Mouse (Mus musculus) heart, embryonic 14.5 days (tissue): ENCODE data around the gene Tagap. TPM values are rescaled to one million over a fixed set of nuclear protein-coding genes. Genes with fewer than 3 reads are reported as not detected.

Source experiments
- ATAC-seq: fragments of 200-750 bp; cut with Nextera tagmentation; 2 replicates; pipeline ENCODE4 v1.8.0; 2017; ENCODE audit warnings: low read depth, moderate TSS enrichment; ENCODE audit not compliant: insufficient number of reproducible peaks, insufficient read depth, low FRiP score
- H3K27ac ChIP-seq, 2 experiments: fragments of 200-500 bp in 1 of 2; fragments of 300-500 bp in 1 of 2; sonication (generic) in 1 of 2; replicated peaks in 1 of 2; 2 replicates each; pipeline ENCODE4 v1.5.1; 2012 to 2014; ENCODE audit warnings: low read depth in 2 of 2, low read length in 2 of 2, control low read depth in 1 of 2, mild to moderate bottlenecking in 1 of 2, mixed read lengths in 1 of 2; ENCODE audit not compliant: control insufficient read depth in 1 of 2, insufficient read depth in 1 of 2
- H3K27me3 ChIP-seq: fragments of 300-500 bp; sonication (generic); 2 replicates; pipeline ENCODE4 v1.6.1; 2014; ENCODE audit warnings: mild to moderate bottlenecking, low read length, control low read depth; ENCODE audit not compliant: control insufficient read depth, insufficient read depth
- H3K36me3 ChIP-seq: fragments of 300-500 bp; sonication (generic); 2 replicates; pipeline ENCODE4 v1.6.1; 2014; ENCODE audit warnings: mild to moderate bottlenecking, control low read depth, low read length, mixed read lengths; ENCODE audit not compliant: control insufficient read depth, insufficient read depth
- H3K4me1 ChIP-seq, 2 experiments: fragments of 200-500 bp in 1 of 2; fragments of 300-500 bp in 1 of 2; sonication (generic) in 1 of 2; 2 replicates each; pipeline ENCODE4 v1.6.1; 2012 to 2014; ENCODE audit warnings: low read length in 2 of 2, control low read depth in 1 of 2, mixed read lengths in 1 of 2; ENCODE audit not compliant: control insufficient read depth in 2 of 2, insufficient read depth in 2 of 2
- H3K4me2 ChIP-seq: fragments of 300-500 bp; sonication (generic); 2 replicates; pipeline ENCODE4 v1.6.1; 2014; ENCODE audit warnings: mild to moderate bottlenecking, low read length
- H3K4me3 ChIP-seq, 2 experiments: fragments of 200-500 bp in 1 of 2; fragments of 300-500 bp in 1 of 2; sonication (generic) in 1 of 2; 2 replicates each; pipeline ENCODE4 v1.5.1; 2012 to 2014; ENCODE audit warnings: low read length in 2 of 2, mild to moderate bottlenecking in 2 of 2, control low read depth in 1 of 2, low read depth in 1 of 2, moderate library complexity in 1 of 2; ENCODE audit not compliant: control insufficient read depth in 1 of 2, insufficient read depth in 1 of 2
- H3K9ac ChIP-seq: fragments of 300-500 bp; sonication (generic); 2 replicates; pipeline ENCODE4 v1.6.1; 2014; ENCODE audit warnings: mild to moderate bottlenecking, low read length
- H3K9me3 ChIP-seq: fragments of 300-500 bp; sonication (generic); 2 replicates; pipeline ENCODE4 v1.6.1; 2016; ENCODE audit warnings: low read length, control low read depth; ENCODE audit not compliant: control insufficient read depth
- WGBS: fragments of 180-500 bp; shearing (Covaris S2); extraction: QIAGEN DNeasy Blood & Tissue Kit; methylation state at CpG from one replicate; pipeline ENCODE4 v1.1.7; 2014; 5-methylcytosine and 5-hydroxymethylcytosine counted together
- polyA plus RNA-seq: library from polyadenylated mRNA; unstranded; fragments of >200 nt; fragmentation: Nextera tagmentation; extraction: Ambion mirVana; gene quantifications from 2 replicates; pipeline ENCODE4 v1.2.1, GENCODE M21; 2014

The Tagap gene
- 0.22 and 0.54 TPM in 2 replicates for polyA plus RNA-seq

DNA sequence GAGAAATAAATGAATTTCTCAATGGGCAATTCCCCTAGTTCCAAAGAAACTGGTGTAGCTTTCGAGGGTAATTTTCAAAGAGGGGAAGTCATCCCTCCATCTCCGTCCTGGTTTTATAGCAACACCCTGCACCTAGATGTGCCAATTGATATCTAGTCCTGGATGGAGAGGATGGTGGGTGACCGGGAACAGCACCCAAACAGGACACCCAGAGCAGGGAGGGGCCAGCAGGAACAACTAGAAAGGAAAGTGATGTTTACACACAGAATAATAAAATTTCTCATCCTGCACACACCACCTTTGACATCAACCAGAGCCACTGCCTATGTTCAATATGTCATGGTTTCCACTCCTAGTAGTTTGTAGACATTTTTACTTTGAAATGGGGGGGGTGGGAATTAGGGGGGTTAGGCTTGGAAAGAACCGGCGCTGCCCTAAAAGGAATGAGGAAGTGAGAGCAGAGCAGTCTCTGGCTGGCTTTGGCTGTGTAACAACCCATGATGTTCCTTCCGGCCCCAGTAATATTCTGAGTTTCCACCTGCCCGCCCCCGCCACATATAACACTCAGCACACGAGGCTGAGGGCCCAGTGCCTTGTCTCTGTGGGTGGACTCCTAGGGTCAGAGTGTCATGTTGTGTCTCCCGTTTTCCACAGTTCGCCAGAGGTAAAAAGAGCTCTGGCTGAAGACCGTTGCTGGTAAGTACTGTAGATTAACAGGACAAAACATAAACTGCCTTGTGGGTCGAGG, at the start of gene Tagap:
Tagap (plus strand) TSS at position 588 of the 748 bp plus-strand sequence.
- Histone ChIP-seq H3K4me1 (peaks cover 4 to 6% of the 10 kb centered on the region in 2 experiments; a peak in 1 of 4 replicates), H3K36me3 (no peaks in the 10 kb centered on the region), H3K27me3 (no peaks in the 10 kb centered on the region), H3K9ac (no peak within 1 kb of the TSS), H3K9me3 (no peaks in the 10 kb centered on the region), H3K4me2 (no peak within 1 kb of the TSS), H3K4me3 (no peak within 1 kb of the TSS), H3K27ac (no peak within 1 kb of the TSS)
- 58% methylated on average over 13 of the region's 13 CpGs for WGBS
- no peak for ATAC-seq

DNA sequence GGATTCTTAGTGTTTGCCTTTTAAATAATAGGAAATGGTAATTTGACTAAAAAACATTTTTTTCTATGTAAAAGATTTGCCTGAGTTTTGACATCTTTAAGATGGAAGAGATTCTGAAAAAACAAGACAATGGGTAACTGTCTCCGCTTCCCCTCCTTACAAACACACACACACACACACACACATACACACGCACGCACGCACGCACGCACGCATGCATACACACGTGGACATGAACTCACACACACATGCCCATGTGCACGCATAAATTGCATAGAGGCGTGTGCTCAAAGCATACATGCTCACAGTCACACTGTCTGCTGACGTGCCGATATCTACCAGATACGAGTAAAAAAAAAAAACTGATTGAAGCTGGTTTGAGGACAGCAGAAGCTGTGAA, 49.3 kb upstream of the Tagap start:
- Histone ChIP-seq H3K4me3 (no peak overlapping the region), H3K4me1 (peaks cover 0 to 2% of the 10 kb centered on the region in 2 experiments; a peak in 2 of 4 replicates), H3K9ac (no peak overlapping the region), H3K4me2 (no peak overlapping the region), H3K27ac (no peak overlapping the region), H3K9me3 (no peaks in the 10 kb centered on the region), H3K36me3 (no peaks in the 10 kb centered on the region), H3K27me3 (no peaks in the 10 kb centered on the region)
- 89% methylated on average over 13 of the region's 13 CpGs for WGBS
- ATAC-seq: no peak

- H3K9ac ChIP-seq: no peak overlapping the region
- no peaks in the 10 kb centered on the region; a peak in 2 of 4 replicates for H3K4me1 ChIP-seq
- H3K9me3 ChIP-seq: no peaks in the 10 kb centered on the region
- no peak overlapping the region for H3K4me3 ChIP-seq
- 57% methylated on average over 7 of the region's 7 CpGs for WGBS
- no peak overlapping the region for H3K27ac ChIP-seq
- H3K4me2 ChIP-seq: no peak overlapping the region
- no peak for ATAC-seq
- H3K36me3 ChIP-seq: no peaks in the 10 kb centered on the region
- H3K27me3 ChIP-seq: no peaks in the 10 kb centered on the region
These were observed 48.5 kb upstream of the Tagap start for GRCm38 (mm10) chr17:7877191-7877764.

DNA sequence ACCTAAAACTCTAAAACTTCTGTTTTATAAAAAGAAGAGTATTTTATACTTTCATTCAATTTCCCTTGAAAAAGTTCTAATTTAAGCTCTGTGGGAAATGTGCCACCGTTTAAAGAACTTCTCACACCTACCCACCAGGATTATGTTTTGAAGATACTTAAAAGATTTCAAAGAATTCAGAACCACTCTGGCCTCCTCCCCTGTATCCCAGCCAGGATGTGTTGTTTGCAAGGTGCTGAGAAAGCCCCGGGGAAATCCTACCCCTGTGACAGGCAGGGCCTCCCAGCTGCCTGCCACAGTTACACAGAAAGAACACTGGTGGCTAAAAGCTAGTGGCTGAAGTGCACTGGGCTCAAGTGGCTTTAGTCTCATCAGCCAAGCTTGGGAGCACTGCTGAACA, 47.9 kb upstream of the Tagap start:
- Histone ChIP-seq H3K4me1 (no peaks in the 10 kb centered on the region; a peak in 2 of 4 replicates), H3K4me3 (no peak overlapping the region)
- ATAC-seq: no peak

DNA sequence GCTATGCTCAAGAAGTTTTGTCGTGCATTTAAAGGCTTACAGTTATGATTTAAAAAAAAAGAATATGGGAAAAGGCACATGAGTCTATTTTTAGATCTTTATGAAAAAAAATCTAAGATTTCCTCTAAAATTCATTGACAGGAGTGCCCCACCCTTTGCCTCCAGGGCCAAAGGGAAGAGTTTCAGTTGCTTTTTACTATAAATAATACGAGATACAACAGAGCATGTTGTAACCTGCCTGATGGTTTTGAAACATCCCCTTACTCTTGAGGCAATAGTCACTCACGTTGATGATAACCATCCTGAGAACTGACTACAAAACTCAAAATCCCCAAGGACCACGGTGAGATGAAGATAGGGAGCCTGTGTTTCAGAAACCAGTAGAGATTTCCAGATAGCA, 46.3 kb upstream of the Tagap start:
- no peak overlapping the region for H3K9ac ChIP-seq
- WGBS: 74% methylated on average over 4 of the region's 4 CpGs
- no peaks in the 10 kb centered on the region for H3K9me3 ChIP-seq
- H3K27ac ChIP-seq: no peak overlapping the region
- H3K4me1 ChIP-seq: no peaks in the 10 kb centered on the region; a peak in 2 of 4 replicates
- H3K27me3 ChIP-seq: no peaks in the 10 kb centered on the region
- H3K4me2 ChIP-seq: no peak overlapping the region
- no peak for ATAC-seq
- no peak overlapping the region for H3K4me3 ChIP-seq
- H3K36me3 ChIP-seq: no peaks in the 10 kb centered on the region

More for the DNA sequence above, 47.9 kb upstream of the Tagap start:
- no peak overlapping the region for H3K27ac ChIP-seq
- no peaks in the 10 kb centered on the region for H3K9me3 ChIP-seq
- no peak overlapping the region for H3K9ac ChIP-seq
- no peaks in the 10 kb centered on the region for H3K27me3 ChIP-seq
- H3K36me3 ChIP-seq: no peaks in the 10 kb centered on the region
- WGBS: 52% methylated on average over 2 of the region's 2 CpGs
- H3K4me2 ChIP-seq: no peak overlapping the region

- no peak overlapping the region for H3K9ac ChIP-seq
- no peaks in the 10 kb centered on the region for H3K36me3 ChIP-seq
- H3K27ac ChIP-seq: no peak overlapping the region
- H3K4me3 ChIP-seq: no peak overlapping the region
- no peaks in the 10 kb centered on the region; a peak in 1 of 4 replicates for H3K4me1 ChIP-seq
- no peak overlapping the region for H3K4me2 ChIP-seq
- H3K9me3 ChIP-seq: no peaks in the 10 kb centered on the region
- WGBS: 89% methylated on average over 11 of the region's 11 CpGs
- no peak for ATAC-seq
- H3K27me3 ChIP-seq: no peaks in the 10 kb centered on the region
These were observed 42.7 kb upstream of the Tagap start for GRCm38 (mm10) chr17:7883126-7883525.

DNA sequence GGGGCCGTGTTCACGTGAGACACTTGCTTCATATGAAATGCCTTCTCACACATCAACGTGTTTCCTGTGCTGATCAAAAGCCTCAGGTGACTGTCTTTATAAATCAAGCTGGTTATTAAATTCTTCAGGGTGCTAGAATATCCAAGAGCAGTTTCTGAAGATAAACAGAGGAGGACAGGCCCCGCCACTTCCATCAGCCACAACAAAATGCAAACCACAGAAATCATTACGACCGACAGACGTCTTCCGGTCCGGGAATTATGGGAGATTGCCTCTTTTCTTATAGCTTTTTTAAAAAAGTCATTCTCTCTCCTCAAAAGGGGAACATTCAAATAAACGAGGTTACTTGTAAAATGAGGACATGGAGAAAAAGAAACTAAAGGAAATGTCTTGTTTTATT, 41.2 kb upstream of the Tagap start:
- Histone ChIP-seq H3K4me3 (no peak overlapping the region), H3K9ac (no peak overlapping the region), H3K4me2 (no peak overlapping the region), H3K27me3 (no peaks in the 10 kb centered on the region), H3K9me3 (no peaks in the 10 kb centered on the region), H3K27ac (no peak overlapping the region), H3K36me3 (no peaks in the 10 kb centered on the region), H3K4me1 (no peaks in the 10 kb centered on the region)
- no peak for ATAC-seq
- WGBS: 84% methylated on average over 10 of the region's 10 CpGs
